11 mouse cellular contexts compared by ENCODE assay signal in genomic region chr1:21231744-21232464, GRCm38 (mm10). TPM values are rescaled to one million over a fixed set of nuclear protein-coding genes. Genes with fewer than 3 reads are reported as not detected.
DNase-seq lines count a peak whose midpoint lies in the region; ATAC-seq and TF ChIP-seq lines count a peak whose summit lies in the region.
"Had no signal": no experiment of that assay in that cellular context is flagged by ENCODE, and none has a peak within 500 bp of the region (broad histone marks: within the 10 kb centered on the region; RNA-seq: fewer than 3 reads in every experiment).

No protein-coding gene starts in this region.

- H3K4me2 ChIP-seq in forebrain, embryonic 12.5 days = no peak overlapping the region
- no peak overlapping the region for H3K4me2 ChIP-seq in forebrain, embryonic 15.5 days (replicated peaks)
- H3K4me2 ChIP-seq: neural tube, embryonic 15.5 days had no signal

- H3K9me3 ChIP-seq in forebrain, embryonic 12.5 days = no peaks in the 10 kb centered on the region
- H3K9me3 ChIP-seq in forebrain, embryonic 15.5 days = no peaks in the 10 kb centered on the region
- H3K9me3 ChIP-seq: heart, embryonic 10.5 days; neural tube, embryonic 15.5 days had no signal

- H3K36me3 ChIP-seq in forebrain, embryonic 12.5 days (replicated peaks) = no peaks in the 10 kb centered on the region
- H3K36me3 ChIP-seq in forebrain, embryonic 15.5 days = 0 out of 2 replicates have a peak, but pooled peaks cover 1% of the 10 kb centered on the region
- H3K36me3 ChIP-seq: neural tube, embryonic 15.5 days had no signal

- 0 out of 2 replicates have a peak, but pooled peaks have one; percentile 20 for ATAC-seq in forebrain, embryonic 12.5 days (ENCODE audit: low FRiP score)
- no peak for ATAC-seq in forebrain, embryonic 15.5 days (replicated peaks)
- ATAC-seq: inflammation-experienced regulatory T-cells, adult 6 months had no signal

- no peak for TF ChIP-seq POLR2A in cerebellum, adult 2 months (IDR thresholded peaks at IDR 0.05; ENCODE audit: borderline replicate concordance, insufficient read depth, low read length)

- no peak for TF ChIP-seq CTCF in cerebellum, adult 2 months (IDR thresholded peaks at IDR 0.05; ENCODE audit: borderline replicate concordance, insufficient read depth, low read depth, low read length)

- H3K27ac ChIP-seq in forebrain, embryonic 12.5 days = no peak overlapping the region
- H3K27ac ChIP-seq in forebrain, embryonic 15.5 days (replicated peaks) = no peak overlapping the region
- no peak overlapping the region; the same call in 1 of the 2 replicates for H3K27ac ChIP-seq in cerebellum, adult 2 months (ENCODE audit: insufficient read depth, low read length)
- H3K27ac ChIP-seq: heart, embryonic 10.5 days; neural tube, embryonic 15.5 days had no signal

- DNase-seq in left cerebral cortex, adult 9 months (ENCODE audit: low spot score in 2 of 2) = peak; percentile 38 to 43
- no peak for DNase-seq in left cerebral cortex, adult 18-20 months (ENCODE audit: low spot score in 2 of 2)
- DNase-seq in large intestine, adult 2 months (ENCODE audit: low read depth, low spot score) = peak; percentile 38
- peak; percentile 76 for DNase-seq in lung, postnatal 36 days
- DNase-seq in cerebellum, adult 2 months = no peak
- DNase-seq in urinary bladder, postnatal 4 days (ENCODE audit: low spot score in 2 of 2) = no peak

- peaks cover 8% of the 10 kb centered on the region for H3K4me1 ChIP-seq in forebrain, embryonic 12.5 days
- no peaks in the 10 kb centered on the region; the same call in 1 of the 2 replicates for H3K4me1 ChIP-seq in forebrain, embryonic 15.5 days
- no peaks in the 10 kb centered on the region for H3K4me1 ChIP-seq in cerebellum, adult 2 months (ENCODE audit: control insufficient read depth, insufficient read depth, low read length)
- H3K4me1 ChIP-seq: heart, embryonic 10.5 days; neural tube, embryonic 15.5 days had no signal

- H3K4me3 ChIP-seq in forebrain, embryonic 12.5 days (replicated peaks) = no peak overlapping the region
- H3K4me3 ChIP-seq in forebrain, embryonic 15.5 days = no peak overlapping the region
- no peak overlapping the region for H3K4me3 ChIP-seq in cerebellum, adult 2 months (replicated peaks; ENCODE audit: insufficient read depth, low read depth, low read length)
- H3K4me3 ChIP-seq: heart, embryonic 10.5 days; neural tube, embryonic 15.5 days had no signal

- H3K27me3 ChIP-seq in forebrain, embryonic 12.5 days = no peaks in the 10 kb centered on the region
- no peaks in the 10 kb centered on the region for H3K27me3 ChIP-seq in forebrain, embryonic 15.5 days
- no peaks in the 10 kb centered on the region for H3K27me3 ChIP-seq in cerebellum, adult 2 months (ENCODE audit: control insufficient read depth, insufficient read depth, low read length)
- H3K27me3 ChIP-seq: neural tube, embryonic 15.5 days had no signal

- WGBS in forebrain, embryonic 12.5 days = 41% methylated on average over 5 of the region's 5 CpGs
- WGBS in forebrain, embryonic 15.5 days = 33% methylated on average over 5 of the region's 5 CpGs
- 23% methylated on average over 5 of the region's 5 CpGs for WGBS in large intestine, adult 2 months
- WGBS in cerebellum, adult 2 months = 59% methylated on average over 5 of the region's 5 CpGs

- H3K9ac ChIP-seq in forebrain, embryonic 12.5 days = no peak overlapping the region
- H3K9ac ChIP-seq in forebrain, embryonic 15.5 days (replicated peaks) = no peak overlapping the region
- H3K9ac ChIP-seq: neural tube, embryonic 15.5 days had no signal

RNA-seq across cellular contexts. Expression of gene Gsta3, which starts 8.5 kb away (rescaled TPM):
- polyA plus RNA-seq in forebrain, embryonic 12.5 days (2016; fragmentation: Nextera tagmentation; extraction: Ambion mirVana) = 0.23 and 0.26 TPM in 2 replicates
- polyA plus RNA-seq in forebrain, embryonic 15.5 days (2015; fragmentation: Nextera tagmentation; extraction: Ambion mirVana) = 0.31 and 0.40 TPM in 2 replicates
- 1 to 10 TPM; 1.4 to 2.2 TPM for total RNA-seq in left cerebral cortex, adult 18-20 months (2021)
- polyA plus RNA-seq in large intestine, adult 2 months (2012; rRNA removed) = 2.2 and 2.7 TPM in 2 replicates
- 2.0 and 2.1 TPM in 2 replicates for polyA plus RNA-seq in cerebellum, adult 2 months (2012; rRNA removed)

RNA-seq across cellular contexts. Expression of gene Tmem14a, which starts 13.5 kb away (rescaled TPM):
- polyA plus RNA-seq in forebrain, embryonic 12.5 days (2016; fragmentation: Nextera tagmentation; extraction: Ambion mirVana) = 12.7 and 13.6 TPM in 2 replicates
- polyA plus RNA-seq in forebrain, embryonic 15.5 days (2015; fragmentation: Nextera tagmentation; extraction: Ambion mirVana) = 16.9 and 17.7 TPM in 2 replicates
- 10 to 100 TPM; 48.1 to 52.1 TPM for total RNA-seq in left cerebral cortex, adult 18-20 months (2021)
- polyA plus RNA-seq in large intestine, adult 2 months (2012; rRNA removed) = 3.6 and 4.2 TPM in 2 replicates
- 36.9 and 38.7 TPM in 2 replicates for polyA plus RNA-seq in cerebellum, adult 2 months (2012; rRNA removed)

Comparison
In these comparisons a context has a peak if more than half of its experiments do, and no peak if none do; other contexts are left out.
1. DNase-seq: peak in left cerebral cortex, adult 9 months (2 of 2), large intestine, adult 2 months (single experiment) and lung, postnatal 36 days (single experiment); none in left cerebral cortex, adult 18-20 months (0 of 2), cerebellum, adult 2 months (0 of 2) and urinary bladder, postnatal 4 days (0 of 2).